Mouse (Mus musculus) intestine, postnatal 0 days (tissue): ENCODE measurements around the gene Rtn1. TPM values are rescaled to one million over a fixed set of nuclear protein-coding genes. Genes with fewer than 3 reads are reported as not detected.

ENCODE experiments used
- ATAC-seq: fragments of 200-750 bp; cut with Nextera tagmentation; 2 replicates; pipeline ENCODE4 v1.8.0; 2017; ENCODE audit warnings: mild to moderate bottlenecking, moderate TSS enrichment, moderate library complexity
- H3K27ac ChIP-seq: fragments of 300-500 bp; sonication (generic); 2 replicates; pipeline ENCODE4 v1.5.1; 2014; ENCODE audit warnings: mild to moderate bottlenecking, low read depth, low read length, moderate library complexity
- H3K27me3 ChIP-seq: fragments of 300-500 bp; sonication (generic); replicated peaks from 2 replicates; pipeline ENCODE4 v1.6.1; 2014; ENCODE audit warnings: low read length, mixed read lengths; ENCODE audit not compliant: control insufficient read depth, insufficient read depth
- H3K36me3 ChIP-seq: fragments of 300-500 bp; sonication (generic); 2 replicates; pipeline ENCODE4 v1.6.1; 2014; ENCODE audit warnings: mild to moderate bottlenecking, moderate library complexity; ENCODE audit not compliant: control insufficient read depth, insufficient read depth
- H3K4me1 ChIP-seq: fragments of 300-500 bp; sonication (generic); replicated peaks from 2 replicates; pipeline ENCODE4 v1.6.1; 2014; ENCODE audit warnings: antibody characterized with exemption, low read length, mixed read lengths; ENCODE audit not compliant: control insufficient read depth, insufficient read depth
- H3K4me2 ChIP-seq: fragments of 300-500 bp; sonication (generic); replicated peaks from 2 replicates; pipeline ENCODE4 v1.6.1; 2014; ENCODE audit warnings: low read depth, mild to moderate bottlenecking, moderate library complexity
- H3K4me3 ChIP-seq: fragments of 300-500 bp; sonication (generic); 2 replicates; pipeline ENCODE4 v1.5.1; 2014; ENCODE audit warnings: low read depth, low read length
- H3K9ac ChIP-seq: fragments of 300-500 bp; sonication (generic); 2 replicates; pipeline ENCODE4 v1.6.1; 2014; ENCODE audit warnings: mild to moderate bottlenecking, low read depth, low read length
- H3K9me3 ChIP-seq: fragments of 300-500 bp; sonication (generic); 2 replicates; pipeline ENCODE4 v1.6.1; 2016; ENCODE audit warnings: mixed run types; ENCODE audit not compliant: control insufficient read depth
- CTCF ChIP-seq: sonication (generic); IDR thresholded peaks from 2 replicates; pipeline ENCODE4 v1.5.1; 2016; ENCODE audit warnings: low read depth, mild to moderate bottlenecking, control low read depth, antibody characterized with exemption, moderate library complexity
- WGBS: fragments of 180-500 bp; shearing (Covaris S2); extraction: QIAGEN DNeasy Blood & Tissue Kit; methylation state at CpG from one replicate; pipeline ENCODE4 v1.1.7; 2014; 5-methylcytosine and 5-hydroxymethylcytosine counted together
- polyA plus RNA-seq: library from polyadenylated mRNA; unstranded; fragments of >200 nt; fragmentation: Nextera tagmentation; extraction: Ambion mirVana; gene quantifications from 2 replicates; pipeline ENCODE4 v1.2.1, GENCODE M21; 2015

The Rtn1 gene
- polyA plus RNA-seq: 55.0 and 57.3 TPM in 2 replicates

- peaks cover 26% of the 10 kb centered on the region for H3K27me3 ChIP-seq
- 49% methylated on average over 6 of the region's 6 CpGs for WGBS
- H3K4me3 ChIP-seq: peak within 1 kb of the TSS; percentile 53
- ATAC-seq: no peak
- no peaks in the 10 kb centered on the region for H3K9me3 ChIP-seq
- no peak for TF ChIP-seq CTCF
- H3K27ac ChIP-seq: no peak within 1 kb of the TSS
- no peaks in the 10 kb centered on the region for H3K36me3 ChIP-seq
- H3K4me2 ChIP-seq: peak within 1 kb of the TSS; percentile 77
- H3K4me1 ChIP-seq: no peaks in the 10 kb centered on the region
- no peak within 1 kb of the TSS for H3K9ac ChIP-seq
These were observed at the start of gene Rtn1 for GRCm38 (mm10) chr12:72408954-72409353. Gene Rtn1 (minus strand): TSS chr12:72409054.

GRCm38 (mm10) chr12:72453941-72454340 lies 45.1 kb upstream of the Rtn1 start:
- no peak for TF ChIP-seq CTCF
- no peak for ATAC-seq
- H3K27me3 ChIP-seq: no peaks in the 10 kb centered on the region
- no peak overlapping the region for H3K9ac ChIP-seq
- no peak overlapping the region for H3K27ac ChIP-seq
- H3K4me2 ChIP-seq: no peak overlapping the region
- H3K36me3 ChIP-seq: no peaks in the 10 kb centered on the region
- H3K4me1 ChIP-seq: no peaks in the 10 kb centered on the region
- H3K9me3 ChIP-seq: no peaks in the 10 kb centered on the region
- H3K4me3 ChIP-seq: no peak overlapping the region
- WGBS: 77% methylated on average over 17 of the region's 17 CpGs

- Histone ChIP-seq H3K27ac (no peak within 1 kb of the TSS), H3K36me3 (no peaks in the 10 kb centered on the region), H3K27me3 (no peaks in the 10 kb centered on the region), H3K9me3 (no peaks in the 10 kb centered on the region), H3K4me1 (peaks cover 4% of the 10 kb centered on the region; the same call in 1 of the 2 replicates), H3K4me2 (peak within 1 kb of the TSS; percentile 67), H3K4me3 (peak within 1 kb of the TSS; percentile 38), H3K9ac (no peak within 1 kb of the TSS)
- 3% methylated on average over 31 of the region's 31 CpGs for WGBS
- no peak for TF ChIP-seq CTCF
- ATAC-seq: no peak
These were observed 33.2 kb upstream of the Rtn1 start, which contains the start of gene Lrrc9 for GRCm38 (mm10) chr12:72441839-72442576. Gene Lrrc9 (plus strand): TSS chr12:72441866.

GRCm38 (mm10) chr12:72438961-72439480 lies 30.2 kb upstream of the Rtn1 start:
- no peaks in the 10 kb centered on the region for H3K27me3 ChIP-seq
- peaks cover 4% of the 10 kb centered on the region; the same call in 1 of the 2 replicates for H3K4me1 ChIP-seq
- H3K9me3 ChIP-seq: no peaks in the 10 kb centered on the region
- WGBS: 67% methylated on average over 6 of the region's 6 CpGs
- H3K4me3 ChIP-seq: no peak overlapping the region
- no peak for ATAC-seq
- no peaks in the 10 kb centered on the region for H3K36me3 ChIP-seq
- H3K27ac ChIP-seq: no peak overlapping the region
- H3K9ac ChIP-seq: no peak overlapping the region
- no peak overlapping the region for H3K4me2 ChIP-seq
- no peak for TF ChIP-seq CTCF

- no peak for TF ChIP-seq CTCF
- no peak overlapping the region for H3K4me3 ChIP-seq
- H3K4me2 ChIP-seq: no peak overlapping the region
- H3K27me3 ChIP-seq: no peaks in the 10 kb centered on the region
- peaks cover 4% of the 10 kb centered on the region; the same call in 1 of the 2 replicates for H3K4me1 ChIP-seq
- H3K36me3 ChIP-seq: no peaks in the 10 kb centered on the region
- 72% methylated on average over 10 of the region's 10 CpGs for WGBS
- no peak overlapping the region for H3K9ac ChIP-seq
- H3K27ac ChIP-seq: no peak overlapping the region
- H3K9me3 ChIP-seq: no peaks in the 10 kb centered on the region
- ATAC-seq: no peak
These were observed 29.0 kb upstream of the Rtn1 start for GRCm38 (mm10) chr12:72437676-72438341.

- 55% methylated on average over 9 of the region's 9 CpGs for WGBS
- no peak for ATAC-seq
These were observed 24.5 kb upstream of the Rtn1 start for GRCm38 (mm10) chr12:72433241-72433865.

More at GRCm38 (mm10) chr12:72433241-72433865, 24.5 kb upstream of the Rtn1 start:
- Histone ChIP-seq H3K9me3 (no peaks in the 10 kb centered on the region), H3K4me2 (no peak overlapping the region), H3K4me1 (no peaks in the 10 kb centered on the region), H3K27me3 (no peaks in the 10 kb centered on the region), H3K4me3 (no peak overlapping the region), H3K9ac (no peak overlapping the region), H3K27ac (no peak overlapping the region), H3K36me3 (no peaks in the 10 kb centered on the region)
- TF ChIP-seq CTCF: no peak
